In genomic region chr11:65651426-65651825, GRCm38 (mm10) we compare ENCODE assay signal across 26 mouse cellular contexts.
DNase-seq lines count a peak whose midpoint lies in the region; ATAC-seq and TF ChIP-seq lines count a peak whose summit lies in the region.
"Had no signal": no experiment of that assay in that cellular context is flagged by ENCODE, and none has a peak within 500 bp of the region (broad histone marks: within the 10 kb centered on the region; RNA-seq: fewer than 3 reads in every experiment).

No protein-coding gene starts in this region.

- 24% methylated on average over 7 of the region's 7 CpGs for WGBS in heart, embryonic 11.5 days (ENCODE audit: insufficient replicate concordance)
- WGBS in heart, embryonic 16.5 days, result 26% methylated on average over 7 of the region's 7 CpGs

- H3K27me3 ChIP-seq in heart, embryonic 11.5 days (ENCODE audit: control insufficient read depth, insufficient read depth, low read length), result no peaks in the 10 kb centered on the region
- no peaks in the 10 kb centered on the region for H3K27me3 ChIP-seq in heart, embryonic 16.5 days (ENCODE audit: control insufficient read depth, insufficient read depth, low read length)
- no peaks in the 10 kb centered on the region; a peak in 1 of 4 replicates for H3K27me3 ChIP-seq in MEL (ENCODE audit: control insufficient read depth in 1 of 2, insufficient read depth in 2 of 2, low read length in 2 of 2)
- H3K27me3 ChIP-seq: forebrain, embryonic 15.5 days; hindbrain, embryonic 15.5 days; midbrain, embryonic 13.5 days; neural tube, embryonic 13.5 days had no signal

- no peak for TF ChIP-seq CTCF in MEL (IDR thresholded peaks at IDR 0.05 in 2 of 3, conservative IDR thresholded peaks at IDR 0.05 in 1 of 3; ENCODE audit: control insufficient read depth in 1 of 3, insufficient read depth in 1 of 3, low read depth in 2 of 3, low read length in 3 of 3, poor library complexity in 1 of 3, severe bottlenecking in 1 of 3)

- no peak overlapping the region for H3K4me2 ChIP-seq in heart, embryonic 11.5 days
- no peak overlapping the region for H3K4me2 ChIP-seq in heart, embryonic 16.5 days (ENCODE audit: low read depth, low read length)
- H3K4me2 ChIP-seq: forebrain, embryonic 15.5 days; hindbrain, embryonic 15.5 days; midbrain, embryonic 13.5 days; neural tube, embryonic 13.5 days had no signal

- peak overlapping the region; percentile 97 for H3K27ac ChIP-seq in heart, embryonic 11.5 days (ENCODE audit: low read depth, low read length)
- peak overlapping the region; percentile 99 for H3K27ac ChIP-seq in heart, embryonic 16.5 days (ENCODE audit: low read length)
- H3K27ac ChIP-seq in MEL (ENCODE audit: control insufficient read depth, low read depth, low read length), result no peak overlapping the region
- H3K27ac ChIP-seq: forebrain, embryonic 15.5 days; gastrocnemius, adult 2 months; hindbrain, embryonic 15.5 days; macrophage; midbrain, embryonic 13.5 days; neural tube, embryonic 13.5 days had no signal

- ATAC-seq in heart, embryonic 11.5 days (replicated peaks; ENCODE audit: insufficient number of reproducible peaks, low FRiP score, low TSS enrichment), result no peak
- ATAC-seq in heart, embryonic 16.5 days (replicated peaks; ENCODE audit: extremely low read depth, insufficient read depth, low FRiP score), result no peak; the same call in 1 of the 2 replicates
- peak; percentile 21; the same call in 1 of the 2 replicates for ATAC-seq in erythroblast, adult 5-6 weeks (replicated peaks; ENCODE audit: low FRiP score, poor library complexity, severe bottlenecking)
- ATAC-seq: activated CD4-positive, CD25-positive, alpha-beta regulatory T cell, adult 4 months; CD4-positive, CD25-positive, alpha-beta regulatory T cell, adult 4 months; forebrain, embryonic 15.5 days; inflammation-experienced regulatory T-cells, adult 6 months; midbrain, embryonic 13.5 days had no signal

- no peak for TF ChIP-seq RAD21 in MEL (IDR thresholded peaks at IDR 0.05; ENCODE audit: low read depth, low read length)

- H3K9me3 ChIP-seq in heart, embryonic 11.5 days (replicated peaks; ENCODE audit: control insufficient read depth, low read length), result no peaks in the 10 kb centered on the region
- no peaks in the 10 kb centered on the region for H3K9me3 ChIP-seq in heart, embryonic 16.5 days (replicated peaks; ENCODE audit: control insufficient read depth, low read length)
- no peaks in the 10 kb centered on the region for H3K9me3 ChIP-seq in MEL (replicated peaks; ENCODE audit: insufficient read depth, low read length)
- H3K9me3 ChIP-seq: forebrain, embryonic 15.5 days; hindbrain, embryonic 10.5 days; hindbrain, embryonic 15.5 days; midbrain, embryonic 13.5 days; neural tube, embryonic 13.5 days had no signal

- H3K4me3 ChIP-seq in heart, embryonic 11.5 days (ENCODE audit: low read depth, low read length), result no peak overlapping the region
- H3K4me3 ChIP-seq in heart, embryonic 16.5 days (ENCODE audit: low read length), result no peak overlapping the region
- no peak overlapping the region for H3K4me3 ChIP-seq in MEL (ENCODE audit: control insufficient read depth in 1 of 2, insufficient read depth in 1 of 2, low read depth in 2 of 2, low read length in 2 of 2)
- H3K4me3 ChIP-seq: forebrain, embryonic 15.5 days; gastrocnemius, adult 2 months; hindbrain, embryonic 10.5 days; hindbrain, embryonic 15.5 days; midbrain, embryonic 13.5 days; neural tube, embryonic 13.5 days had no signal

- intact Hi-C loops in heart, postnatal 14 days (cut with DNase I), result no loop called here
- intact Hi-C loops in heart, postnatal 25 days (cut with DNase I), result no loop called here

- H3K4me1 ChIP-seq in heart, embryonic 11.5 days (ENCODE audit: control insufficient read depth, insufficient read depth, low read length), result peaks cover 39% of the 10 kb centered on the region
- peaks cover 38% of the 10 kb centered on the region for H3K4me1 ChIP-seq in heart, embryonic 16.5 days (ENCODE audit: control insufficient read depth, insufficient read depth, low read length)
- peaks cover 14 to 25% of the 10 kb centered on the region in 2 experiments for H3K4me1 ChIP-seq in MEL (ENCODE audit: control insufficient read depth in 1 of 2, insufficient read depth in 2 of 2, low read length in 2 of 2)
- H3K4me1 ChIP-seq: forebrain, embryonic 15.5 days; hindbrain, embryonic 10.5 days; hindbrain, embryonic 15.5 days; midbrain, embryonic 13.5 days; neural tube, embryonic 13.5 days had no signal

- TF ChIP-seq EP300 in MEL (IDR thresholded peaks at IDR 0.05; ENCODE audit: low read depth in 1 of 2, low read length in 2 of 2), result peak; percentile 39 to 52; a peak in 2 of 4 replicates

- H3K79me2 ChIP-seq in MEL (ENCODE audit: control insufficient read depth, insufficient read depth, low read length, poor library complexity), result no peaks in the 10 kb centered on the region

- no peak for DNase-seq in heart, postnatal 14 days
- DNase-seq in heart, postnatal 25 days (ENCODE audit: low spot score), result no peak
- peak; percentile 30 for DNase-seq in MEL (ENCODE audit: low read depth, low spot score)
- no peak for DNase-seq in Muller cell, postnatal 12 days (ENCODE audit: inconsistent ontology term)
- DNase-seq: adrenal gland, adult 2 months; cerebellum, adult 9-10 months; cerebellum, postnatal 36 days; gastrocnemius, adult 2 months; gastrocnemius, postnatal 36 days; kidney, adult 11 months; kidney, postnatal 14 days; lung, postnatal 10 days; thymus, adult 2 months; thymus, postnatal 36 days had no signal

- no peaks in the 10 kb centered on the region for H3K36me3 ChIP-seq in heart, embryonic 11.5 days (ENCODE audit: control insufficient read depth, insufficient read depth, low read length)
- H3K36me3 ChIP-seq in heart, embryonic 16.5 days (ENCODE audit: control insufficient read depth, insufficient read depth), result no peaks in the 10 kb centered on the region
- H3K36me3 ChIP-seq in MEL (ENCODE audit: control insufficient read depth in 1 of 2, insufficient read depth in 2 of 2, low read length in 2 of 2), result peaks cover 0 to 24% of the 10 kb centered on the region in 2 experiments; a peak in 2 of 4 replicates
- H3K36me3 ChIP-seq: forebrain, embryonic 15.5 days; hindbrain, embryonic 10.5 days; hindbrain, embryonic 15.5 days; midbrain, embryonic 13.5 days; neural tube, embryonic 13.5 days had no signal

- no peak for TF ChIP-seq POLR2A in MEL (IDR thresholded peaks at IDR 0.05; ENCODE audit: control insufficient read depth in 1 of 2, insufficient read depth in 1 of 2, low read depth in 1 of 2, low read length in 2 of 2, poor library complexity in 1 of 2)

- no peak overlapping the region for H3K9ac ChIP-seq in heart, embryonic 11.5 days (ENCODE audit: low read depth, low read length)
- H3K9ac ChIP-seq in heart, embryonic 16.5 days (ENCODE audit: low read length), result no peak overlapping the region
- no peak overlapping the region for H3K9ac ChIP-seq in MEL (ENCODE audit: control insufficient read depth, low read depth, low read length, poor library complexity, severe bottlenecking)
- H3K9ac ChIP-seq: forebrain, embryonic 15.5 days; hindbrain, embryonic 15.5 days; midbrain, embryonic 13.5 days; neural tube, embryonic 13.5 days had no signal

TF ChIP-seq in MEL, 35 proteins besides CTCF, POLR2A, EP300 and RAD21:
- no peak for TF ChIP-seq ZNF384 (IDR thresholded peaks at IDR 0.05; ENCODE audit: low read depth, low read length)
- no peak for TF ChIP-seq NELFE (IDR thresholded peaks at IDR 0.05; ENCODE audit: low read depth, low read length)
- peak; percentile 65; the same call in 1 of the 2 replicates for TF ChIP-seq TCF12 (IDR thresholded peaks at IDR 0.05; ENCODE audit: low read depth, low read length)
- peak; percentile 34; the same call in 1 of the 2 replicates for TF ChIP-seq ETS1 (IDR thresholded peaks at IDR 0.05; ENCODE audit: low read depth, low read length)
- TF ChIP-seq SMC3 (IDR thresholded peaks at IDR 0.05; ENCODE audit: low read depth, low read length), result no peak
- TF ChIP-seq MAX (IDR thresholded peaks at IDR 0.05; ENCODE audit: low read length), result no peak
- no peak for TF ChIP-seq CHD1 (IDR thresholded peaks at IDR 0.05; ENCODE audit: low read depth, low read length)
- no peak for TF ChIP-seq MEF2A (IDR thresholded peaks at IDR 0.05; ENCODE audit: extremely low read depth, insufficient replicate concordance, low read depth, low read length, poor library complexity, severe bottlenecking)
- peak; percentile 36; the same call in 1 of the 2 replicates for TF ChIP-seq GATA1 (IDR thresholded peaks at IDR 0.05; ENCODE audit: low read depth, low read length)
- TF ChIP-seq POLR2AphosphoS2 (IDR thresholded peaks at IDR 0.05; ENCODE audit: low read length), result no peak
- TF ChIP-seq ZC3H11A (IDR thresholded peaks at IDR 0.05; ENCODE audit: low read depth, low read length), result no peak
